Mouse (Mus musculus) layer of hippocampus, postnatal 25 days (tissue): ENCODE results near the gene Sap18b. TPM values are rescaled to one million over a fixed set of nuclear protein-coding genes. Genes with fewer than 3 reads are reported as not detected.
"Not testable (repeated sequence)": the region's sequence is repeated elsewhere in the genome, so short reads cannot be mapped to it uniquely, and the experiment has no call there.

Experiments
- DNase-seq, 2 experiments: peaks; one replicate each; pipeline ENCODE4 v3.0.0; 2022; ENCODE audit warnings: mixed read lengths in 2 of 2, low spot score in 1 of 2; ENCODE audit errors: extremely low spot score in 1 of 2
- total RNA-seq, 2 experiments: library from RNA; stranded (reverse); gene quantifications; 2 replicates each; pipeline ENCODE4 v1.2.3; 2021

Sap18b gene
- 100 to 1,000 TPM; 121 to 139 TPM for total RNA-seq

GRCm38 (mm10) chr8:95825162-95825561 lies at the start of gene Sap18b:
Sap18b (plus strand) TSS chr8:95825346.
- DNase-seq = not testable (repeated sequence)

GRCm38 (mm10) chr8:95781085-95781484 lies 44.1 kb upstream of the Sap18b start:
- DNase-seq = no peak

DNA sequence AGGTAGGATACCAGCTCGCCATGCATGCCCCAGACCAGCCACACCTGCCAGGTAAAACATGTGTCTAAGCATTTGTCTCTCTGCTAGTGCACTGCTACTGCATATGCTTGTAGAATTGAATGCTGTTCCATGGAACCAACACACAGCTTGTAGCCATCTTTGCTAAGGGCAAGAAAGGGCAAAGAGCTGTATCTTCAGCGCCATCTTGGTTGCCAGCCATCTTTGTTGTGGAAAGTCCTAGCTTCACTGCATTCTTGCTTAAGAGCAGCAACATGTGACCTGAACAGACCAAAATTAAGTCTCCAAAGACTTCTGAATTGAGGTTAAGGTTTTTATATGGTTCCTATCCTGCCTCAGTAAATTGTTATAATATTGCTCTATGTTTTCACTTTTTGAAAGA lies 43.4 kb upstream of the Sap18b start:
- DNase-seq = no peak

DNA sequence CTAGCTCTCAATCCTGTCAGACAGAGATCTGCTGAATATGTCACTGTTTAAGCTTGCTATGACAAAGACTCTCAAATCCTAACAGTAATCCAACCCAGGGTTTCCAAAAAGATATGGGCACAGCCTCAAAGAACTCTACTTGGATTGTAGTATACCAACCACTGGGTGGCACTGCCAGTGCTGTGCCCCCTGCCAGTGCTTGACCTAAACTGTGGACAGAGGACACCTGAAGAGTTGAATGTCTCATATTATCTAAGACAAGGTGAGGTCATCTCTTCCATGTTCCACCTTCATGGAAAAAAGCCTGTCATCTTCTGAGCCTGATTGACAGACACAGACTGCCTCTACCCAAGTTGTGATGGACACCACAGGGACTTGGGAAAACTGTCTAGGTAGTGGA lies 42.5 kb upstream of the Sap18b start:
- DNase-seq = no peak

DNA sequence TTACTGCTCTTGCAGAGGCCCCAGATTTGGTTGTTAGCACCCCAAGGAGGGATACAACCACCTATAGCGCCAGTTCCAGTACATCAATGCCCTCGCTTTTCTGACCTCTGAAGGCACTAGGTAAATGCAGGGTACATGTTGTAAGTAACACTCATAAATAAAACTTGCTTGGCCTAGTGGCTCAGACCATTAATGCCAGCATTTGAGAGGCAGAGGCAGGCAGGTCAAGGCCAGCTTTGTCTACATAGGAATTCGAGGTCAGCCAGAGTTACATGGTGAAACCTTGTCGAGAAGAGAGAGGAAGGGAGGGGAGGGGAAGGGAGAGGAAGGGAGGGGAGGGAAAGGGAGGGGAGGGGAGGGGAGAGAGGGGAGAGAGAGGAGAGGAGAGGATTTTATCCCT lies 39.6 kb upstream of the Sap18b start:
- no peak for DNase-seq

DNA sequence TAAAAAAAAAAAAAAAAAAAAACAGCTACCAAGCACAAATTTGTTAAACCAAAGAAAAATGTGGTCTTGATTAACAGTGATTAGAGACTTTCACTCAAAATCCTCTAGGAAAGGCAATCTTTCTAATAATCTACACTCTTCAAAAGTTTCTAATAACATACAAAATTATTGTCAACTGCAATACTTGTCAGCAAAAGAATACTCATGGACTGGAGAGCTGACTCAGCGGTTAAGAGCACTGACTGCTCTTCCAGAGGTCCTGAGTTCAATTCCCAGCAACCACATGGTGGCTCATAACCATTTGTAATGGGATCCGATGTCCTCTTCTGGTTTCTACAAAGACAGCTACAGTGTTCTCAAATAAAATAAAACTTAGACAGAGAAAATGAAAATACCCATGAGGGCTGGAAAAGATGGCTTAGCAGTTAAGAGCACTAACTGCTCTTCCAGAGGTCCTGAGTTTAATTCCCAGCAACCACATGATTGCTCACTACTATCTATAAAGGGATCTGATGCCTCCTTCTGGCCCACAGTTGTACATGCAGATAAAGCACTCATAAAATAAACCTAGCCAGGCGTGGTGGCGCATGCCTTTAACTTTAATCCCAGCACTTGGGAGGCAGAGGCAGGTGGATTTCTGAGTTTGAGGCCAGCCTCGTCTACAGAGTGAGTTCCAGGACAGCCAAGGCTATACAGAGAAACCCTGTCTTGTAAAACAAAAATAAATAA lies 29.6 kb upstream of the Sap18b start:
- not testable (repeated sequence) for DNase-seq

- DNase-seq = no peak
Observed at GRCm38 (mm10) chr8:95799117-95799516, 26.0 kb upstream of the Sap18b start.

DNA sequence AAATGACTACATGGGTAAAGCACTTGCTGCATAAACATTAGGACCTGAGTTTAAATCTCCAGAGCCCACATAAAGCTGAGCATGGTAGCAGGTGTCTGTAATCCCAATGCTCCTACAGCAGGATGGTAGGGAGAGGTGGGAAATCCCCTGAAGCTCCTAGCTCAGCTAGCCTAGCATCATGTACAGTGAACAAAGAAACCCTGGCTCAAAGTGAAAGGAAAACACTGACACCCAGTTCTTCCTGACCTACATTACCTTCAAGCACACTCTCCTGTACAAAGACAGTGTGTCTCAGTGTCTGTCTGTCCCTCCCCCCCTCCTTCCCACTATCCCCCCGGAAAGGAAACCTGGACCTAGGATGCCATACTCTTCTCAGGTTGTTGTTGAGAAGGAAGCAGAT lies 25.3 kb upstream of the Sap18b start:
- no peak for DNase-seq

DNA sequence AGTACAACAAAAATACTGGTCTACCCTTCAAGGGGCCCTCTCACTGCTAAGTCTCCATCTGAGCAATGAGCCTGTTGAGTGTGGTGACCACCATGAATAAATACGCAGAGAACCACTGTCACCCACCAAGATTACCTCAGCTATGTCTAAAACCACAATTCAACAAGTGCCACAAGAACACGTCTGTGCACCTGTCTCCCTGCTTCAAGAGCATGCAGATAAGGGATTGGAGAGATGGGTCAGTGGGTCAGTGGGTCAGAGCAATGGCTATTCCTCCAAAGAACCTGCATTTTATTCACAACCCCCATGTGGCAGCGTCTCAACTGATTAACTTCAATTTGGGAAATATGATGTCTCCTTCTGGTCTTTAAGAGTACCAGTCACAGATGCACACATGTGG lies 24.8 kb upstream of the Sap18b start:
- no peak for DNase-seq

GRCm38 (mm10) chr8:95801476-95802064 lies 23.6 kb upstream of the Sap18b start:
- DNase-seq = no peak

DNA sequence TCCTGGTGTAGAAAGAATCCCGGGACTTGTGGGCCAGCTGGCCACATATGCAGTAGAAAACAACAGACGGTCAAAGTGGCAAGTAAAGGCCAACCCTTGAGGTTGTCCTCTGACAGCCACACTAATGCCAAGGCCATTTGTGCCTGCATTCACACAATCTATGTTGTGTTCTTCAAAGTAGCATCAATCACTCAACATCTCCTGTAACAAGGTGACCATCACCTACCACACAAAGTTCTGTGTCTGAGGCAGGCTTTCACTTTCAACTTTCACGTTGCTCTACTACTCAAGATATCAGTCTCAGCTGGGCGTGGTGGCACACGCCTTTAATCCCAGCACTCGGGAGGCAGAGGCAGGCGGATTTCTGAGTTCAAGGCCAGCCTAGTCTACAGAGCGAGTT lies 22.9 kb upstream of the Sap18b start:
- DNase-seq = no peak

DNA sequence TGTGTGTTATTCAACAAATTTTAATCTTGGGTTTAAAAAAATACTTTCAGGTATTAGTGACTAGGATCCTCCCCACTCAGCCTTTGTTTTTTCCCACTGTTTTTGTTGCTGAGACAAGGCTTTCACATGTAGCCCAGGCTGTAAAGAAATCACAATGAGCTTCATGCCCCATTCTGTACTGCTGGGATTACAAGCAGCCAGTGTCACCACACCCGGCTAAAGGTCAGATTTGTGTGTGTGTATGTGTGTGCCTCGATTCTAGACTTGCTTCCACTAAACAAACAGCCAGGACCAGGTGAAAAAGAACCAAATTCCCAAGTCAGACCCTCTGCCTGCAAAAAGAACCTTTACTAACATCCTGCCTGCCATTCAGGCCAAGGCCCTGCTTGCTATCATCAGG lies 19.7 kb upstream of the Sap18b start:
- DNase-seq = no peak

- peak in 1 of 2 experiments; percentile 12 for DNase-seq
Observed at GRCm38 (mm10) chr8:95806461-95807191, 18.5 kb upstream of the Sap18b start.

- peak; percentile 80 to 92 for DNase-seq
Observed at GRCm38 (mm10) chr8:95807331-95807843, 17.8 kb upstream of the Sap18b start, which contains the start of gene Cnot1. Cnot1 (minus strand) TSS chr8:95807464.

GRCm38 (mm10) chr8:95807861-95808260 lies 17.3 kb upstream of the Sap18b start:
- peak; percentile 78 for DNase-seq

GRCm38 (mm10) chr8:95808631-95809030 lies 16.5 kb upstream of the Sap18b start:
- no peak for DNase-seq

DNA sequence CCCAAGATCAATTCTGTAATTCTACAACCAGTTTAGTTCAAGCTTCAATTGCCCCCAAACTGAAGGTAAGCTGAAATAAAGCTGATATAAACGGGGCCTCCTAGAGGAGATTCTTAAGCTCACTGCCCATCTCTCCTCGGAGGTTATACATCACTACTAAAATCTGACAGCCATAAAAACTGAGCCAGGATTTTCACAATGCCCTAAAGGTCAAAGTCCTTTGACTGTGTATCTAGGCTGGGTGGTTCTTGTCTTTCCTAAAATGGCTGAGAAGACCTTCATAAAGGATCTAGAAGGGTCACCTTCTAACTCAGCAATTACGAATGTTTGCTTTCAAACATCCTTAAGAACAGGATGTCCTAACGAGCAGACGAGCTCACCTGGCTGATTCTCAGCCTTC lies 16.0 kb upstream of the Sap18b start:
- no peak for DNase-seq

- DNase-seq = no peak
Observed at GRCm38 (mm10) chr8:95810184-95810591, 15.0 kb upstream of the Sap18b start.

DNA sequence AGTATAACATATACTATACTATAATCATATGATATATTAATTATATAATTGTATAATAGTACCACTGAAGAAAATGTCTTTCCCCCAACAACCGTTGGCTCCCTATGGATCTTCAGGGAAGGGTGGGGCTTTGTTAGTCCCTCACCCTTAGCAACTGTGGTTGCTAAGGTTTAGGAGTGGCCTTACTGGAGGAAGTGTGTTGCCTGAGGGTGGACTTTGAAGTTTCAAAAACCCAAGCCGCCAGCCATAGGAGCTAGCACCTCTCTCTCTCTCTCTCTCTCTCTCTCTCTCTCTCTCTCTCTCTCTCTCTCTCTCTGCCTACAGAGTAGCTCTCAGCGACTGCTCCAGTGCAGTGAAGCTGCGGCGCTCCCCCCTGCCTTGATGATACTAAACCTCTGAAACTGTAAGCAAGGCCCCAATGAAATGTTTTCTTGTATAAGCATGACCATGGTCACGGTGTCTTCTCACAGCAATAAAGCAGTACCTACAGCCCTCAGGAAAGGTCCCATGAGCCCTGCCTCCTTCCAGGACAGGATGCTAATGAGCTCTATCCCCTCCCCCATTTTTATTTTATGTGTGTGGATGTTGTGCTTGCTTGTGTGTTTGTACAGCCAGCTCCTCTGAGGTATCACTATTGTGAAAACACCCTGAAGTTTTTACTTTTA lies 9.0 kb upstream of the Sap18b start:
- no peak for DNase-seq

GRCm38 (mm10) chr8:95817597-95817996 lies 7.5 kb upstream of the Sap18b start:
- no peak for DNase-seq

DNA sequence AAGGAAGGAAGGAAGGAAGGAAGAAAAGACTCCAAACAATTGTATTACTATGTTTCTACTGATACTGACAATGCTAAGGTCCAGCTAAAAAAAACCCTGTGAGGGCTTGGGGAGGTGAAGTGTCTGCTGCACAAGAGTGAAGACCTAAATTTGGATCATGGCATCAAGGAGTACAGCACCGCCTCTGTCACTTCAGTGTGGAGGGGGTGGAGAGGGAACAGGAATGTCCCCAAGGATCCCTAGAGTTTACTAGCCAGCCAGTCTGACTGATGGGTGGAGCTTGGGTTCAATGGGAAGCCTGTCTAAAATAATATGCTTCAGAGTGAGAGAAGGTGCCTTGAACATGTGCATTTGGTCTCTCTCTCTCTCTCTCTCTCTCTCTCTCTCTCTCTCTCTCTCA lies 6.9 kb upstream of the Sap18b start:
- no peak for DNase-seq
